Mouse (Mus musculus): ENCODE results near the gene Pomp.

GRCm38 (mm10) chr5:147816465-147816864 lies 43.8 kb upstream of the Pomp start:
- TF ChIP-seq POLR2A (IDR thresholded peaks at IDR 0.05; ENCODE audit: insufficient read length, low read depth) (no peak), TCF12 (IDR thresholded peaks at IDR 0.05; ENCODE audit: insufficient read depth, poor library complexity, severe bottlenecking) (no peak), USF1 (IDR thresholded peaks at IDR 0.05; ENCODE audit: low read depth) (no peak), MAX (IDR thresholded peaks at IDR 0.05; ENCODE audit: low read depth) (no peak), MYOG (IDR thresholded peaks at IDR 0.05; ENCODE audit: control insufficient read depth in 1 of 3, insufficient read depth in 1 of 3, insufficient read length in 2 of 3, low read depth in 2 of 3) (no peak), POLR2AphosphoS2 (IDR thresholded peaks at IDR 0.05; ENCODE audit: insufficient read length, low read depth) (no peak)
